Mouse (Mus musculus) erythroid progenitor cell, adult 5-6 weeks (primary cell): ENCODE measurements around the gene 4930507D05Rik. TPM values are rescaled to one million over a fixed set of nuclear protein-coding genes. Genes with fewer than 3 reads are reported as not detected.
A peak's percentile ranks its signal among the peaks of the same experiment; 100 is the strongest.
"Not testable (repeated sequence)": the region's sequence is repeated elsewhere in the genome, so short reads cannot be mapped to it uniquely, and the experiment has no call there.

Experiments
- ATAC-seq: replicated peaks from 2 replicates; pipeline ENCODE4 v1.8.0; 2016; ENCODE audit warnings: moderate number of reproducible peaks, mild to moderate bottlenecking, moderate TSS enrichment, inconsistent platforms; ENCODE audit not compliant: poor library complexity, low FRiP score, severe bottlenecking
- total RNA-seq, 2 experiments: library from RNA; stranded (forward) in 1 of 2; stranded (reverse) in 1 of 2; fragments of 150-400 nt in 1 of 2; fragments of 186-747, 209-891 nt in 1 of 2; gene quantifications; 2 replicates each; pipeline versions ENCODE4 v1.2.3 to v1.2.4; 2015 to 2017; ENCODE audit warnings: low replicate concordance in 2 of 2

The 4930507D05Rik gene
- total RNA-seq, 2 experiments from 2014 or later, result not detected

GRCm38 (mm10) chr10:62471105-62471504 is 21.8 kb downstream of the 4930507D05Rik start:
- ATAC-seq, result no peak

- ATAC-seq, result no peak
Observed at GRCm38 (mm10) chr10:62474944-62475343, 25.7 kb downstream of the 4930507D05Rik start.

GRCm38 (mm10) chr10:62476980-62477379 is 27.7 kb downstream of the 4930507D05Rik start:
- no peak for ATAC-seq

- no peak for ATAC-seq
Observed at GRCm38 (mm10) chr10:62481108-62481852, 32.0 kb downstream of the 4930507D05Rik start.

- peak; percentile 43 for ATAC-seq
Observed at GRCm38 (mm10) chr10:62485878-62486582, 36.7 kb downstream of the 4930507D05Rik start.

- peak; percentile 82 for ATAC-seq
Observed at GRCm38 (mm10) chr10:62486618-62487415, 37.5 kb downstream of the 4930507D05Rik start, which contains the start of gene Vps26a. TSS of gene Vps26a (minus strand) at chr10:62486805.

GRCm38 (mm10) chr10:62488266-62488665 is 39.0 kb downstream of the 4930507D05Rik start:
- ATAC-seq, result 0 out of 2 replicates have a peak, but pooled peaks have one; percentile 30

GRCm38 (mm10) chr10:62491681-62492080 is 42.4 kb downstream of the 4930507D05Rik start:
- not testable (repeated sequence) for ATAC-seq

- peak; percentile 77 for ATAC-seq
Observed at GRCm38 (mm10) chr10:62500088-62500915, 51.0 kb downstream of the 4930507D05Rik start.

Other genes with a start within 250 kb of the 4930507D05Rik start
- gene Tspan15, start 218.2 kb upstream of the 4930507D05Rik start, total RNA-seq (2015; ENCODE audit: low replicate concordance), result 0.36 and 5.4 TPM in 2 replicates
- gene Tspan15, start 218.2 kb upstream of the 4930507D05Rik start, total RNA-seq (2017; ENCODE audit: low replicate concordance), result 0.77 and 9.4 TPM in 2 replicates
- not detected in 2 replicates for gene Tacr2, start 197.1 kb upstream of the 4930507D05Rik start, total RNA-seq (2015; ENCODE audit: low replicate concordance)
- gene Tacr2, start 197.1 kb upstream of the 4930507D05Rik start, total RNA-seq (2017; ENCODE audit: low replicate concordance), result not detected in 2 replicates
- 101 and 130 TPM in 2 replicates for gene Hk1, start 69.6 kb upstream of the 4930507D05Rik start, total RNA-seq (2015; ENCODE audit: low replicate concordance)
- gene Hk1, start 69.6 kb upstream of the 4930507D05Rik start, total RNA-seq (2017; ENCODE audit: low replicate concordance), result 269 and 272 TPM in 2 replicates
- gene Hkdc1, start 27.0 kb upstream of the 4930507D05Rik start, total RNA-seq (2015; ENCODE audit: low replicate concordance), result not detected in 2 replicates
- gene Hkdc1, start 27.0 kb upstream of the 4930507D05Rik start, total RNA-seq (2017; ENCODE audit: low replicate concordance), result not detected in 2 replicates
- 16.2 and 37.7 TPM in 2 replicates for gene Supv3l1, start 249 bp downstream of the 4930507D05Rik start, total RNA-seq (2015; ENCODE audit: low replicate concordance)
- 2.5 and 9.5 TPM in 2 replicates for gene Supv3l1, start 249 bp downstream of the 4930507D05Rik start, total RNA-seq (2017; ENCODE audit: low replicate concordance)
- 33.5 and 37.3 TPM in 2 replicates for gene Vps26a, start 37.3 kb downstream of the 4930507D05Rik start, total RNA-seq (2015; ENCODE audit: low replicate concordance)
- gene Vps26a, start 37.3 kb downstream of the 4930507D05Rik start, total RNA-seq (2017; ENCODE audit: low replicate concordance), result 29.4 and 48.0 TPM in 2 replicates
- 532 and 556 TPM in 2 replicates for gene Srgn, start 78.0 kb downstream of the 4930507D05Rik start, total RNA-seq (2015; ENCODE audit: low replicate concordance)
- 147 and 262 TPM in 2 replicates for gene Srgn, start 78.0 kb downstream of the 4930507D05Rik start, total RNA-seq (2017; ENCODE audit: low replicate concordance)
- 16.8 and 19.5 TPM in 2 replicates for gene Kif1bp, start 129.0 kb downstream of the 4930507D05Rik start, total RNA-seq (2015; ENCODE audit: low replicate concordance)
- gene Kif1bp, start 129.0 kb downstream of the 4930507D05Rik start, total RNA-seq (2017; ENCODE audit: low replicate concordance), result 14.0 and 16.4 TPM in 2 replicates
- 16.3 and 19.5 TPM in 2 replicates for gene Ddx21, start 152.8 kb downstream of the 4930507D05Rik start, total RNA-seq (2015; ENCODE audit: low replicate concordance)
- 21.0 and 33.6 TPM in 2 replicates for gene Ddx21, start 152.8 kb downstream of the 4930507D05Rik start, total RNA-seq (2017; ENCODE audit: low replicate concordance)
- gene Ddx50, start 201.7 kb downstream of the 4930507D05Rik start, total RNA-seq (2015; ENCODE audit: low replicate concordance), result 35.6 and 51.9 TPM in 2 replicates
- 21.7 and 36.5 TPM in 2 replicates for gene Ddx50, start 201.7 kb downstream of the 4930507D05Rik start, total RNA-seq (2017; ENCODE audit: low replicate concordance)